Mouse (Mus musculus): ENCODE results near the gene Cntn1. TPM values are rescaled to one million over a fixed set of nuclear protein-coding genes. Genes with fewer than 3 reads are reported as not detected.
A peak's percentile ranks its signal among the peaks of the same experiment; 100 is the strongest.
"Not testable (repeated sequence)": the region's sequence is repeated elsewhere in the genome, so short reads cannot be mapped to it uniquely, and the experiment has no call there.

Gene Cntn1
- polyA plus RNA-seq, 1 experiment from 2014 or later = 17.9 TPM

GRCm38 (mm10) chr15:92287616-92288015 lies 236.7 kb downstream of the Cntn1 start:
- Histone ChIP-seq H3K4me3 (no peak overlapping the region), H3K27ac (no peak overlapping the region), H3K9ac (no peak overlapping the region), H3K36me3 (no peaks in the 10 kb centered on the region), H3K4me2 (replicated peaks) (no peak overlapping the region), H3K9me3 (no peaks in the 10 kb centered on the region), H3K27me3 (replicated peaks) (no peaks in the 10 kb centered on the region), H3K4me1 (no peaks in the 10 kb centered on the region)
- 77% methylated on average over 4 of the region's 4 CpGs for WGBS
- no peak for ATAC-seq (ENCODE audit: low FRiP score, low read depth)

DNA sequence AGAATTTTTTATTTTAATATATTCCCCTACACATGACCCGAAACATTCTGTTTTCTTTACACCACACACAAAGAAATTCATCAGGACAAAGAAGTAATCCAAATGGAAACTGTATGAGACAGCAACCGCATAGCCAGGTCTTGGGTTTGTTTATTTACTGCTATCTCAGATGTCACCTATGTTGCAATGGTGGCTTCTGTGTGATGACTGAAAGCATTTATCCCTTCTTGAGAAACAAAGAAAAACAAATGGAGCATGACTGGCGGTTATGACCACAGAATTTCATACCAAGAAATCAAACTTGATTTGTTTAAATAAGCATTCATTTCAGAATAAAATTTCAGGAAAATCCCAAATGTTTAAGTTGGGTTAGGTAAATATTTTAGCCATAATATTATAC lies 245.5 kb downstream of the Cntn1 start:
- no peak overlapping the region for H3K27ac ChIP-seq
- H3K9me3 ChIP-seq = no peaks in the 10 kb centered on the region
- no peak overlapping the region for H3K4me2 ChIP-seq (replicated peaks)
- no peaks in the 10 kb centered on the region for H3K4me1 ChIP-seq
- WGBS = 91% methylated on average over 3 of the region's 3 CpGs
- H3K36me3 ChIP-seq = no peaks in the 10 kb centered on the region
- no peak for ATAC-seq (ENCODE audit: low FRiP score, low read depth)
- H3K27me3 ChIP-seq (replicated peaks) = no peaks in the 10 kb centered on the region
- no peak overlapping the region for H3K4me3 ChIP-seq
- no peak overlapping the region for H3K9ac ChIP-seq

DNA sequence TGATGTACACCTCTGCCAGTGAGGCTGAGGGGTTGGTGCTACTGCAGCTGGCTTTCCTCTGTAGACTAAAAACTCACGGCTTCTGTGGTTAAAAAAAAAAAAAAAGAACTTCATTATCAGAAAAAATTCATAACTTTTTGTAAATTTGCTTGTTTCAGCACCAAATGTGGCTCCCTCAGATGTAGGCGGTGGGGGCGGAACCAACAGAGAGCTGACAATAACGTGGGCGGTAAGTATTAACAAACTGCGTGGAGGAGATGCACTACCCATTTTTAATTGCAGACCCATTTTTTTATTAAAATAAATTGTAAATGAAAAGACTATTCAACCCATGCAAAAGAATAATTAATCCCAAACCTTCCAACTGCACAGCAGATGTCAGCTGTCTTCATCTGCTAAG lies 251.8 kb downstream of the Cntn1 start:
- Histone ChIP-seq H3K9ac (no peak overlapping the region), H3K36me3 (no peaks in the 10 kb centered on the region), H3K4me3 (no peak overlapping the region), H3K4me2 (replicated peaks) (no peak overlapping the region), H3K9me3 (no peaks in the 10 kb centered on the region), H3K4me1 (no peaks in the 10 kb centered on the region), H3K27ac (no peak overlapping the region), H3K27me3 (replicated peaks) (no peaks in the 10 kb centered on the region)
- no peak for ATAC-seq (ENCODE audit: low FRiP score, low read depth)
- WGBS = 88% methylated on average over 6 of the region's 6 CpGs

- no peak overlapping the region for H3K4me2 ChIP-seq (replicated peaks)
- 85% methylated on average over 5 of the region's 5 CpGs for WGBS
- no peaks in the 10 kb centered on the region for H3K27me3 ChIP-seq (replicated peaks)
- no peaks in the 10 kb centered on the region for H3K9me3 ChIP-seq
- H3K9ac ChIP-seq = no peak overlapping the region
- H3K4me1 ChIP-seq = no peaks in the 10 kb centered on the region
- H3K36me3 ChIP-seq = no peaks in the 10 kb centered on the region
- no peak overlapping the region for H3K4me3 ChIP-seq
- no peak overlapping the region for H3K27ac ChIP-seq
- ATAC-seq (ENCODE audit: low FRiP score, low read depth) = no peak
Observed at GRCm38 (mm10) chr15:92304221-92304620, 253.3 kb downstream of the Cntn1 start.

DNA sequence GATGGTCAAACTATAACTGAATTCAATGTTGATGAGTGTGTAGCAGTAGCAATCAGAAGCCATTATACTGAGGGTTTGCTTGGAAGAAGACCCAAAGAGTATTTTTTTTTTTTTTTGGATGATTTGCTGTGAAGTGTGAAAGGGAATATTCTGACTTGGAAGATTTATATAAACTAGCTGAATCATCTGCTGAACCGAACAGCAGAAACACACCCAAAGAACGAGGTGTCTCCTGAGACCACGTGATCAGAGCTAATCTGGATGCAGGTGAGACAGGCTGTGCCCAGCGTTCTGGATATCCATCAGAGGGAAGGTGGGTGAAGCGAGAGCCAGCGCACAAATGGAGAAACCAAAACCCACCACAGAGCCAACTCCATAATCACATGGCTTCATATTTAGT lies 271.0 kb downstream of the Cntn1 start:
- no peaks in the 10 kb centered on the region for H3K36me3 ChIP-seq
- H3K9ac ChIP-seq = no peak overlapping the region
- no peak for ATAC-seq (ENCODE audit: low FRiP score, low read depth)
- H3K27me3 ChIP-seq (replicated peaks) = no peaks in the 10 kb centered on the region
- H3K27ac ChIP-seq = no peak overlapping the region
- no peak overlapping the region for H3K4me3 ChIP-seq
- WGBS = 91% methylated on average over 6 of the region's 6 CpGs
- H3K9me3 ChIP-seq = no peaks in the 10 kb centered on the region
- H3K4me2 ChIP-seq (replicated peaks) = no peak overlapping the region
- no peaks in the 10 kb centered on the region for H3K4me1 ChIP-seq

DNA sequence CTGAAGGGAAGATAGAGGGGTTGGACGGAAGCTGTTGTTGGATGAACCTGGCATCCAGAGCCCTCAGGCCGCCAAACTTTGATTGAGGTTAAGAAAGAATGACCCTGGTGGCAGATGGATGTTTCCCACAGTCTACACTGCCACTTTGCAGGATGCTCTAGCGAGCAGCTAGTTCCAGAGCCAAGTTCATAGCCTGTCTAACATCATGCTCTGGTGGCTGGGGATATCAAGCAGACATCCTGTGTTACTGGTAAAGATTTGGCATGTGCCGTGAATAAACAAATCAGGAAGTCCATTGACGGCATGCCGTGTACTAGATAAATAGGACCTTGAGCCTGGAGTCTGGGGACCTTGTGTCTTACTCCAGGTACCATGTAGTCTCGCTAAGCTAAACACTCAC lies 276.1 kb downstream of the Cntn1 start:
- WGBS = 93% methylated on average over 7 of the region's 7 CpGs
- H3K9me3 ChIP-seq = no peaks in the 10 kb centered on the region
- no peaks in the 10 kb centered on the region for H3K27me3 ChIP-seq (replicated peaks)
- H3K9ac ChIP-seq = no peak overlapping the region
- no peak overlapping the region for H3K4me2 ChIP-seq (replicated peaks)
- no peaks in the 10 kb centered on the region for H3K4me1 ChIP-seq
- no peak for ATAC-seq (ENCODE audit: low FRiP score, low read depth)
- no peak overlapping the region for H3K4me3 ChIP-seq
- no peak overlapping the region for H3K27ac ChIP-seq
- no peaks in the 10 kb centered on the region for H3K36me3 ChIP-seq

DNA sequence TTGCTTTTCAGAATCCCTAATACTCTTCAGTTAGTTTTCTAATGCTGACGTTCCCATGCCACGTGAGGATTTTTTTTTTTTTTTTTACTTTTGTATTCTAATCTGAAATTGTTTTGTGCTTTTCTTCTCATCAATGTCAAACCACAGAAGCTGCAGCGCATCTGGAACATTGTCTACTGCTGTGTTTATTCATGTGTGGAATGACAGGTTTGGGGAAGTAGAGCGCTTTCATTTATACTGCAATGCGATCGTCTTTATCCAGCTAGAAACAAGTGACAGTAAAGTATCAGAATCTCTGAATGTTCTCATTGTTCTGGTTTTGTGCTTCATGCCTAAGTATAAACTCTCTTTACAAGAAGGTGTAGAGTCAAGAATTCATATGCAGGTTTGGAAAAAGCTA lies 289.3 kb downstream of the Cntn1 start:
- H3K9me3 ChIP-seq = no peaks in the 10 kb centered on the region
- H3K4me2 ChIP-seq (replicated peaks) = no peak overlapping the region
- no peak overlapping the region for H3K4me3 ChIP-seq
- 87% methylated on average over 6 of the region's 6 CpGs for WGBS
- no peak overlapping the region for H3K27ac ChIP-seq
- H3K4me1 ChIP-seq = no peaks in the 10 kb centered on the region
- H3K36me3 ChIP-seq = no peaks in the 10 kb centered on the region
- no peak for ATAC-seq (ENCODE audit: low FRiP score, low read depth)
- no peaks in the 10 kb centered on the region for H3K27me3 ChIP-seq (replicated peaks)
- no peak overlapping the region for H3K9ac ChIP-seq

- Histone ChIP-seq H3K9me3 (no peaks in the 10 kb centered on the region), H3K4me2 (replicated peaks) (no peak overlapping the region), H3K27me3 (replicated peaks) (no peaks in the 10 kb centered on the region), H3K9ac (no peak overlapping the region), H3K4me3 (no peak overlapping the region), H3K36me3 (no peaks in the 10 kb centered on the region), H3K27ac (no peak overlapping the region), H3K4me1 (no peaks in the 10 kb centered on the region)
- ATAC-seq (ENCODE audit: low FRiP score, low read depth) = no peak
- WGBS = 88% methylated on average over 2 of the region's 2 CpGs
Observed at GRCm38 (mm10) chr15:92341424-92341823, 290.5 kb downstream of the Cntn1 start.

DNA sequence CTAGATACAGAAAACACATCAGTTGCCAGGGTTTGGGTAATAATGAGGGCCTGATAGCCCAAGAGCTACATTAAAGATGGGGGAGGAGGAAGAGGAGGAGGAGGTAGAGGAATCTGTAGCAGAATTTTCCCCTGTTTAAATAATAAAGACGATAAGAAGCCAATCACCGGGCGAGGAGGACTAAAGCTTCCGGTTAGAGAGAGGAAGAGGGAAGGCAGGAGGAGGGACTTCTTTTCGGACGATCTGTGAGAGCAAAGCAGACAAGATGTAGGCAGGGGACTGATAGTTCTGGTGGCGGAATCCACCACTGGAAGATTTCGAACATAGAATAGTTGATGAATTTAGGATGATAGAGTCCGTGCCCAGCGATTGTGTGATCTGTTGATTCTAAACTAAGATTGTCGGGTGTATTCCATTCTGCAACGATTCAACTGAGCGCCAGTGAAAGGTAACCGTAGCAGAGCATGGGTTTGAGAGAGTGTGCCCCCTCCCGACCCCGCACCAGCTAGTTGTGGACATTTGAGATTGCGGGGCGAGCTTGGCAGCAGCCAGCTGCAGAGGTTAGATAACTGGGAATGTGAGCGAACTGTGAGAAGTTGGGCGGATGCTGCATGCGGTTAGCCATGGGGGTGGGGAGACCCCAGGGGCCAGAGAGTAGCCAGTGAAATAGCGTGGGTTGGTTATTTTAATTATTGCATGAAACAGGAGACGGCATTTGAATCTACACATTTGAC lies 293.3 kb downstream of the Cntn1 start:
- Histone ChIP-seq H3K27ac (no peak overlapping the region), H3K9me3 (no peaks in the 10 kb centered on the region), H3K4me3 (0 out of 2 replicates have a peak overlapping the region, but pooled peaks have one; percentile 13), H3K4me1 (peaks cover 5% of the 10 kb centered on the region), H3K36me3 (no peaks in the 10 kb centered on the region), H3K9ac (no peak overlapping the region), H3K4me2 (replicated peaks) (no peak overlapping the region), H3K27me3 (replicated peaks) (no peaks in the 10 kb centered on the region)
- ATAC-seq (ENCODE audit: low FRiP score, low read depth) = no peak
- WGBS = 83% methylated on average over 23 of the region's 23 CpGs

DNA sequence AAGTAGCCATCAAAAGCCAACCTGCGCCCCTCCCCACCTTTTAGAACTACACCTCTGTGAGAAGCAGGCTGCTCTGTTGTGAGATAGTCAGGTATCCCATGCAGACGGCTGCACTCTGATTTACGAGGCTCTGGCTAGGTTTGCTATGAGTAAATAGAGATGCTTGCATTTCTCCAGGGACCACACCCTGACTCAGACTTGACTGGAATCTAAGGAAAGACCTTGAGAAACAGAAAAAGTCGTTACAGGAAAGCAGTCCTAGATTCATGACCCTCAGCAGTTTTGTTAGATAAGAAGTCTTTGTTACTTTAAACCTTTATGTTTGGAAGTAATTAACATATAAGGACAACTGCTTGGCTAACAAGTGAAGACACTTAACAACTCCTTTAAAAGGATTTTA lies 296.5 kb downstream of the Cntn1 start:
- Histone ChIP-seq H3K27ac (no peak overlapping the region), H3K4me3 (no peak overlapping the region), H3K4me2 (replicated peaks) (no peak overlapping the region), H3K36me3 (no peaks in the 10 kb centered on the region), H3K4me1 (peaks cover 5% of the 10 kb centered on the region), H3K9me3 (no peaks in the 10 kb centered on the region), H3K9ac (no peak overlapping the region), H3K27me3 (replicated peaks) (no peaks in the 10 kb centered on the region)
- WGBS = 62% methylated on average over 4 of the region's 4 CpGs
- ATAC-seq (ENCODE audit: low FRiP score, low read depth) = no peak

- no peak overlapping the region for H3K4me2 ChIP-seq (replicated peaks)
- ATAC-seq (ENCODE audit: low FRiP score, low read depth) = peak; percentile 85
- 25% methylated on average over 3 of the region's 3 CpGs for WGBS
Observed at GRCm38 (mm10) chr15:92347902-92348301, 296.9 kb downstream of the Cntn1 start.

DNA sequence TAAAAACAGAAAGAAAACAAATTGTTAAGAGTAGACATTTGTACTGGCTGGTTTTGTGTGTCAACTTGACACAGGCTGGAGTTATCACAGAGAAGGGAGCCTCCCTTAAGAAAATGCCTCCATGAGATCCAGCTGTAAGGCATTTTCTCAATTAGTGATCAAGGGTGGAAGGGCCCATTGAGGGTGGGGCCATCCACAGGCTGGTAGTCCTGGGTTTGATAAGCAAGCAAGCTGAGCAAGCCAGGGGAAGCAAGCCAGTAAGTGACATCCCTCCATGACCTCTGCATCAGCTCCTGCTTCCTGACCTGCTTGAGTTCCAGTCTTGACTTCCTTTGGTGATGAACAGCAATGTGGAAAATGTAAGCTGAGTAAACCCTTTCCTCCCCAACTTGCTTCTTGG lies 297.5 kb downstream of the Cntn1 start:
- H3K4me3 ChIP-seq; H3K4me2 ChIP-seq (replicated peaks); H3K36me3 ChIP-seq; H3K27me3 ChIP-seq (replicated peaks); H3K9ac ChIP-seq; H3K9me3 ChIP-seq; ATAC-seq (ENCODE audit: low FRiP score, low read depth); H3K27ac ChIP-seq; H3K4me1 ChIP-seq: not testable (repeated sequence)

More at GRCm38 (mm10) chr15:92347902-92348301, 296.9 kb downstream of the Cntn1 start:
- Histone ChIP-seq H3K36me3 (no peaks in the 10 kb centered on the region), H3K4me1 (peaks cover 5% of the 10 kb centered on the region), H3K27me3 (replicated peaks) (no peaks in the 10 kb centered on the region), H3K9ac (no peak overlapping the region), H3K4me3 (no peak overlapping the region), H3K9me3 (no peaks in the 10 kb centered on the region), H3K27ac (no peak overlapping the region)

DNA sequence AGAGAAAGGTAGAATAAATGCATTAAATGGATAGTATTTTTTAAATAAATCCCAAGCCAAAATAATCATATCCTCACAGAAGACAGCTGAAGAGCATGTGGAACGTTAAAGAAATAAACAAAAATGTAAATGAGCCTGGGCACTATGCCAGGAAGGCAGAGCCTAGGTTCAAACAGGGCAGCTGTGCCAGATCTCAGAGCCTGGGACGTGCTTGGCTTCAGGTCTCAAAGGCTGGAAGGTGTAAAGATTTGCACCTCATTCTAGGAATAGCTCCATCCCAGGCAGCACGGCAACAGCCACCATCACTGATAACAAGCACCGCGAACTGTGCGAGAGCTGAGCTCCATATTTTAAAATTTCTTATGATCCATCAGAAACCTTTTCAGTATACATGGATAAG lies 313.2 kb downstream of the Cntn1 start:
- Histone ChIP-seq H3K27ac (no peak overlapping the region), H3K9ac (no peak overlapping the region), H3K27me3 (replicated peaks) (no peaks in the 10 kb centered on the region), H3K4me2 (replicated peaks) (no peak overlapping the region), H3K9me3 (no peaks in the 10 kb centered on the region), H3K4me3 (no peak overlapping the region), H3K36me3 (no peaks in the 10 kb centered on the region), H3K4me1 (no peaks in the 10 kb centered on the region)
- 68% methylated on average over 6 of the region's 6 CpGs for WGBS
- ATAC-seq (ENCODE audit: low FRiP score, low read depth) = no peak

All from neural tube, embryonic 12.5 days (tissue).